Mouse (Mus musculus) bone marrow, adult 2 months (tissue): ENCODE data around the gene Tbk1. TPM values are rescaled to one million over a fixed set of nuclear protein-coding genes. Genes with fewer than 3 reads are reported as not detected.
A peak's percentile ranks its signal among the peaks of the same experiment; 100 is the strongest.

Experiments used
- H3K27ac ChIP-seq: fragments of 200-500 bp; 2 replicates; pipeline ENCODE4 v1.5.1; 2012; ENCODE audit warnings: low read depth, mild to moderate bottlenecking, control low read depth, inconsistent platforms, low read length; ENCODE audit not compliant: control insufficient read depth, poor library complexity, insufficient read depth
- H3K4me1 ChIP-seq: fragments of 200-500 bp; 2 replicates; pipeline ENCODE4 v1.6.1; 2011; ENCODE audit warnings: low read length; ENCODE audit not compliant: control insufficient read depth, insufficient read depth
- H3K4me3 ChIP-seq: fragments of 200-500 bp; replicated peaks from 2 replicates; pipeline ENCODE3; 2011; ENCODE audit warnings: mild to moderate bottlenecking, low read depth, low read length, control low read depth; ENCODE audit not compliant: control insufficient read depth
- CTCF ChIP-seq: fragments of 200-500 bp; IDR thresholded peaks from 2 replicates; pipeline ENCODE4 v1.5.1; 2011; ENCODE audit warnings: low read length, control low read depth; ENCODE audit not compliant: control insufficient read depth, insufficient read depth
- POLR2A ChIP-seq: fragments of 200-500 bp; IDR thresholded peaks from 2 replicates; pipeline ENCODE4 v1.6.1; 2011; ENCODE audit warnings: low read depth, mild to moderate bottlenecking, control low read depth, low read length, borderline replicate concordance; ENCODE audit not compliant: control insufficient read depth
- WGBS: fragments of 180-500 bp; shearing (Covaris S2); methylation state at CpG from one replicate; pipeline ENCODE4 v1.1.7; 2018; 5-methylcytosine and 5-hydroxymethylcytosine counted together
- polyA plus RNA-seq: library from polyadenylated mRNA; stranded (reverse); fragments of >200 nt; gene quantifications from 2 replicates; pipeline ENCODE4 v1.2.4, GENCODE M21; 2011; ENCODE audit warnings: low replicate concordance; ENCODE audit not compliant: missing spikeins, insufficient read depth, insufficient read length

The Tbk1 gene
- polyA plus RNA-seq, 1 experiment = 31.3 TPM

DNA sequence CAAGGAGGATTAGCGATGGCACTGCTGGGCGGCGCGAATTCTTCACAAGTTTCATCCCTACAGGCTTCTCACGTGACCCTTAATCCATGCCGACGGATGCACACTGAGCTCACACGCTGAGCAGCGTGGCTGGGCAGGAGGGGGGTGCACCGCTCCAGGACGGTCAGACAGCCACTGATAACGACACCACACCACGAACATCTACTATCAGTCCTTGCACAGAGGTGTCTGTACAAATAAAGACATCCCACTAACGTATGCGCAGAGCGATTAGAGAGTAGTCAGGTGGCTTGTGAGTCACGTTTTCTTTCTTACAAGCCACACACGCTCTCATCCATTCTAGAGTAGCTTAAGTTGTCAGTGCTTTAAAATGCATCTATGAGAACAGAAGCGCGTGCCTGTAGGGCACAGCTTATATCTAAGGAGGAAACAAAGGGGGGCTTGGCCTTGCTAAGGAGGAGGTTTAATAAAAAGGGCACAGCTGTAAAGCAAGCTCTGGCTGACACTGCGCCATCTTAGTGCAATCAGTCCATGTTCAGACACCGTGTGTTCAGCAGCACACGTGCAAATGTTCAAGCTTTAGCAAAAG lies 17.5 kb downstream of the Tbk1 start:
- Histone ChIP-seq H3K4me3 (no peak overlapping the region), H3K27ac (peak overlapping the region; percentile 72), H3K4me1 (peaks cover 3% of the 10 kb centered on the region; the same call in 1 of the 2 replicates)
- WGBS = 65% methylated on average over 23 of the region's 23 CpGs
- no peak; the same call in 1 of the 2 replicates for TF ChIP-seq POLR2A
- no peak for TF ChIP-seq CTCF

DNA sequence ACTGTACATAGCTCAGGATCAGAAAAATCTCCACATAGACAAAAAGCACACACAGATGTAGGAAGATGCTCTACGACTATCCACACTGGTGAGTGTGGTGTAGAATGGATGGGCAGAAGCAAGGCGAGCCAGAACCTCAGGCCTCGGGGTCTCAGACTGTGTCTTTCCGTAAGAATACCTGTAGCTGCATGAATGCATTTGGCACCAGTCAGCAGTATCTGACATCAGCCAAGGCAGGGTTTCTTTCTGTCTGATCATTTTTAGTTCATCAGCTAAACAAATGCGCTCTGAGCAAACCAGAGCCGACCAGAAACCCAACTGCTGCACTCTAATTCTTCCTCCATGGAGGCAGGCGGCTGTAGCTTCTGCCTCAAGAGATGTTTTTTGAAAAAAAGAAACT lies 18.1 kb downstream of the Tbk1 start:
- 86% methylated on average over 7 of the region's 7 CpGs for WGBS
- TF ChIP-seq CTCF (no peak), POLR2A (no peak)

DNA sequence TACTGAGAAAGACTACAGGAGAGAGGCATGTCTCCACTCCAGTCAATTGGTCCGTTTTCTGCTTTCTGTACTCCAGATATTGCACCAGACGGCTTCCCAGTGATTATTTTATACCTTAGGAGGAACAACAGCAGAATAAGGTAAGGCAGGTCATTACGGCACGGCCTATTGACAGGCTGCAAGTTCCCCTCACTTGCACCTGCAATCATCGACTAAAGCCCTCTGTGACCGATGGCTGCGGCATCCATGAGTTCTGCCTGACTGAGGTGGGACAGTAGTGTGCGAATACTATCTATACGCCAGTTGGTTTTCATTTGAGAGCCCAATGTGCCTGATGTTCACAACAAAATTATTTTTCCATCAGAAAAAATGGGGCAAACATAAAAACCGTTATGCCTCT lies 18.6 kb downstream of the Tbk1 start:
- WGBS = 93% methylated on average over 10 of the region's 10 CpGs
- no peak overlapping the region for H3K27ac ChIP-seq
- no peak overlapping the region for H3K4me3 ChIP-seq
- no peak for TF ChIP-seq CTCF
- no peak for TF ChIP-seq POLR2A
- H3K4me1 ChIP-seq = peaks cover 3% of the 10 kb centered on the region; the same call in 1 of the 2 replicates

More for the DNA sequence above, 18.1 kb downstream of the Tbk1 start:
- Histone ChIP-seq H3K4me1 (peaks cover 3% of the 10 kb centered on the region; the same call in 1 of the 2 replicates), H3K4me3 (no peak overlapping the region), H3K27ac (peak overlapping the region; percentile 38; the same call in 1 of the 2 replicates)

DNA sequence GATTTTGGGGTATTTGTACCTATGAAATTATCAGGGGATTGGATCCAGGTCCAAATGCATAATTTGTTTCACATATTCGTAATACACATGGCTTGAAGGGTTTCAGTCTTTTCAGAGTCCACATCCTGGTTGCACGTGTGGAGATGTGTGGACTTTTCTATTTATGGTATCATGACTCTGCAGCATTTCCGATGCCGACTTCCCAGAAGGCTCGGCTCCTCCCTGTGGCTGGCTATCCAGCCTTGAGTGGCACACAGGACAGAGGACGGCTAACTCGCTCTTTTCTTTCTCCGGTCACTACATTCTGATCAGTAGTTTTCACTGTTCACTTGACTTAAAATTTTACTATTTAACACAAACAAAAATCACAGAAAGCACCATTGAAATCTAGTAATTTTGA lies 22.1 kb downstream of the Tbk1 start:
- no peak overlapping the region for H3K4me3 ChIP-seq
- TF ChIP-seq CTCF (no peak), POLR2A (no peak)
- no peak overlapping the region for H3K27ac ChIP-seq
- H3K4me1 ChIP-seq = peaks cover 1% of the 10 kb centered on the region; the same call in 1 of the 2 replicates
- 69% methylated on average over 8 of the region's 8 CpGs for WGBS

DNA sequence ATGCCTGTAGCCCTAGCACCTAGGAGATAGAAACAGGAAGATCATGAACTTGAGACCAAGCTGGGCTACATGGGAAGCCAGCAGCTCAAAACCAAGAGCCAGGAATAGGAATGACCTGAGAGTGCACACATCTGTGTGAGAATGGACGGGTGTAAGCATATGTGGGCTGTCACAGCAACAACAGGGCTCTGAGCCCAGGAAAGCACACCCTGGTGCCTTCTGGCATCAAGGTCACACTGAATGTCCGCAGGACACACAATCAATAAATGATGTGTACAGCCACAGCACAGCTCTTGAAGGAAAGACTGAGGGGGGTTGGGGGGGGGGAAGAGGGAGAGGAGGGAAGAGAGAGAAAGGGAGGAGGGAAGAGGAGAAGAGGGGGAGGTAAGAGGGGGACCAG lies 28.4 kb downstream of the Tbk1 start:
- TF ChIP-seq POLR2A = no peak
- no peak for TF ChIP-seq CTCF
- Histone ChIP-seq H3K4me3 (no peak overlapping the region), H3K4me1 (no peaks in the 10 kb centered on the region), H3K27ac (no peak overlapping the region)
- WGBS = 88% methylated on average over 2 of the region's 2 CpGs

DNA sequence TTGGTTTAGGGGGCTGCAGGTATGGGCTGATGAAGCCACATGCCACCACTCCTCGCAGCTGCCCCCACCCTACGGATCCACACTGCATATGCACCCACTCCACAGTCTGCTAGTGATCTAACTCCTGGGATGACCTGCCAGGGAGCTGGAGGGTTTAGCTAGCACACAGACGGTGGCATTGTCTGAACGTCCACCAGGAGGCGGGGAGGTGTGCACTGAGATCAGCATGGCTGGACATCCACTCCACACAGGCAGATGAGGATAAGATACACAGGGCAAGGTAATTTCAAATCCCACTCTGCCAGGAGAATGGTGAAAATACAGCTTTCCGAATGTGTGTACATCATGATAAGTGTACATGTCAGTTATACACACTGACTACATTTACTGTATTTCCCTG lies 30.3 kb downstream of the Tbk1 start:
- TF ChIP-seq CTCF = peak; percentile 57; the same call in 1 of the 2 replicates
- no peak for TF ChIP-seq POLR2A
- Histone ChIP-seq H3K4me3 (no peak overlapping the region), H3K27ac (no peak overlapping the region), H3K4me1 (no peaks in the 10 kb centered on the region)
- WGBS = 65% methylated on average over 6 of the region's 6 CpGs

DNA sequence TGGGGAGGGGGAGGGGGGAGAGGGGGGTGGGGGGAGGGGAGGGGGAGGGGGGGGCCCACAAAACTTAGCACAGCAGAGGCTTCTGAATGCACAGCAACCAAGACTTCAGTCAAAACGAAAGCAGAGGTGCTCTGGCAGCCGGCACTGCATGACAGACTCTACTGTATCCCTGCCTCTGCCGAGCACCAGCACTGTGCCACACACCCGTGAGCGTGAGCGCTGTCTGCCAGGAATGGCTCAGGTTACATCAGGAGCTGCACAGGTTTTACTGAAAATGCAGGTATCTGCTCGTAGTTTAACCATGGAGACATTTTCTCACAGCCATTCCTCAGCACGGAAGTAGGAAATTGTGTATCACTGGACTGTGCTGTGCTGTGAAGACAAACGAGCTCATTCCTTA lies 36.3 kb downstream of the Tbk1 start:
- 87% methylated on average over 9 of the region's 9 CpGs for WGBS
- no peak for TF ChIP-seq POLR2A
- TF ChIP-seq CTCF = no peak
- H3K4me3 ChIP-seq = no peak overlapping the region
- H3K27ac ChIP-seq = no peak overlapping the region
- H3K4me1 ChIP-seq = no peaks in the 10 kb centered on the region

DNA sequence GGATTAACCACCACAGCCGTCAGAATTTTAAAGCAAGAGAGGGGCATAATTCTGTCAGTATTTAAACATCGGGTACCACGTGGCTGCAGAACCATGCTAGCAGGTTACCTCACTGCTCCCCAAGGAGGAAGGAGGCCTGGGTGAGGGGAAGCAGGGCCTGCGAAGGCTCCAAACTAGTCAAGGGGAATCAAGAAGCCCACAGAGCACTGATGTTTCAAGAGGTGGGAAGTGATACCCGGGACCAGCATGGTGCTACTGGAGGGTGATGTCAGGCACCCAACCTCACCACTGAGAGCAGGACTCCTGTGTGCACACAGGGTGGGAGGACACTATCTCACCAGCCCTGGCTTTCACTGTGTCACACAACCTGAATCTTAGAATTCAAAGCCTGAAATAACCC lies 36.9 kb downstream of the Tbk1 start:
- 53% methylated on average over 5 of the region's 5 CpGs for WGBS
- H3K4me3 ChIP-seq = no peak overlapping the region
- TF ChIP-seq POLR2A (no peak), CTCF (no peak)
- no peaks in the 10 kb centered on the region for H3K4me1 ChIP-seq
- no peak overlapping the region for H3K27ac ChIP-seq

DNA sequence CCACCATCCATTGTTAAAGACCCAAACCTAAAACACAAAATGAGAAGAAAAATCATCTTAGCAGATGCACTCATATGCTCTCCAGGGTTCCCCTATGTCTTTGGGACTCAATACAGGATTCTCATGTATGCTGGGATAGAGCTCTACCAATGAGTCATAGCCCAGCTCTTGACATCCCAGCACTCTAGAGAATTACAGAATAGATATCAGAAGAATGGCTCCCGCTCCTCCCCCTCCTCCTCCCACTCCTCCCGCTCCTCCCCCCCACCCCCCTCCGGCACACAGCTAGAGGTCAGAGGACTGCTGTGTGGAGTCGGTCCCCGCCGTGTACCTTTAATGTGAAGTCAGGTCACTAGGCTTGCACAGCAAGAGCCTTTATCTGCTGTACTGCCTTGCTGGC lies 39.4 kb downstream of the Tbk1 start:
- WGBS = 89% methylated on average over 6 of the region's 6 CpGs
- no peak for TF ChIP-seq CTCF
- no peak for TF ChIP-seq POLR2A

More for the DNA sequence above, 39.4 kb downstream of the Tbk1 start:
- no peak overlapping the region for H3K27ac ChIP-seq
- H3K4me3 ChIP-seq = no peak overlapping the region
- H3K4me1 ChIP-seq = no peaks in the 10 kb centered on the region
